Mouse (Mus musculus) stomach, postnatal 0 days (tissue): ENCODE results near the gene Ankrd10.

Source experiments
- CTCF ChIP-seq: IDR thresholded peaks from 2 replicates; pipeline ENCODE4 v1.5.1; 2016; ENCODE audit warnings: antibody characterized with exemption, low read depth, mild to moderate bottlenecking, moderate library complexity
- EP300 ChIP-seq: optimal IDR thresholded peaks from 2 replicates; pipeline ENCODE3; 2016; ENCODE audit warnings: antibody characterized with exemption

GRCm38 (mm10) chr8:11619091-11619490, 16.5 kb downstream of the Ankrd10 start:
- TF ChIP-seq CTCF = no peak
- TF ChIP-seq EP300 = no peak
